Mouse (Mus musculus) heart, embryonic 14.5 days (tissue): Measurements from ENCODE around the gene Actn1. TPM values are rescaled to one million over a fixed set of nuclear protein-coding genes. Genes with fewer than 3 reads are reported as not detected.
A peak's percentile ranks its signal among the peaks of the same experiment; 100 is the strongest.

Experiments used
- ATAC-seq: fragments of 200-750 bp; cut with Nextera tagmentation; 2 replicates; pipeline ENCODE4 v1.8.0; 2017; ENCODE audit warnings: low read depth, moderate TSS enrichment; ENCODE audit not compliant: insufficient number of reproducible peaks, insufficient read depth, low FRiP score
- H3K27ac ChIP-seq, 2 experiments: fragments of 200-500 bp in 1 of 2; fragments of 300-500 bp in 1 of 2; sonication (generic) in 1 of 2; replicated peaks in 1 of 2; 2 replicates each; pipeline ENCODE4 v1.5.1; 2012 to 2014; ENCODE audit warnings: low read depth in 2 of 2, low read length in 2 of 2, control low read depth in 1 of 2, mild to moderate bottlenecking in 1 of 2, mixed read lengths in 1 of 2; ENCODE audit not compliant: control insufficient read depth in 1 of 2, insufficient read depth in 1 of 2
- H3K27me3 ChIP-seq: fragments of 300-500 bp; sonication (generic); 2 replicates; pipeline ENCODE4 v1.6.1; 2014; ENCODE audit warnings: mild to moderate bottlenecking, low read length, control low read depth; ENCODE audit not compliant: control insufficient read depth, insufficient read depth
- H3K36me3 ChIP-seq: fragments of 300-500 bp; sonication (generic); 2 replicates; pipeline ENCODE4 v1.6.1; 2014; ENCODE audit warnings: mild to moderate bottlenecking, control low read depth, low read length, mixed read lengths; ENCODE audit not compliant: control insufficient read depth, insufficient read depth
- H3K4me1 ChIP-seq, 2 experiments: fragments of 200-500 bp in 1 of 2; fragments of 300-500 bp in 1 of 2; sonication (generic) in 1 of 2; 2 replicates each; pipeline ENCODE4 v1.6.1; 2012 to 2014; ENCODE audit warnings: low read length in 2 of 2, control low read depth in 1 of 2, mixed read lengths in 1 of 2; ENCODE audit not compliant: control insufficient read depth in 2 of 2, insufficient read depth in 2 of 2
- H3K4me2 ChIP-seq: fragments of 300-500 bp; sonication (generic); 2 replicates; pipeline ENCODE4 v1.6.1; 2014; ENCODE audit warnings: mild to moderate bottlenecking, low read length
- H3K4me3 ChIP-seq, 2 experiments: fragments of 200-500 bp in 1 of 2; fragments of 300-500 bp in 1 of 2; sonication (generic) in 1 of 2; 2 replicates each; pipeline ENCODE4 v1.5.1; 2012 to 2014; ENCODE audit warnings: low read length in 2 of 2, mild to moderate bottlenecking in 2 of 2, control low read depth in 1 of 2, low read depth in 1 of 2, moderate library complexity in 1 of 2; ENCODE audit not compliant: control insufficient read depth in 1 of 2, insufficient read depth in 1 of 2
- H3K9ac ChIP-seq: fragments of 300-500 bp; sonication (generic); 2 replicates; pipeline ENCODE4 v1.6.1; 2014; ENCODE audit warnings: mild to moderate bottlenecking, low read length
- H3K9me3 ChIP-seq: fragments of 300-500 bp; sonication (generic); 2 replicates; pipeline ENCODE4 v1.6.1; 2016; ENCODE audit warnings: low read length, control low read depth; ENCODE audit not compliant: control insufficient read depth
- WGBS: fragments of 180-500 bp; shearing (Covaris S2); extraction: QIAGEN DNeasy Blood & Tissue Kit; methylation state at CpG from one replicate; pipeline ENCODE4 v1.1.7; 2014; 5-methylcytosine and 5-hydroxymethylcytosine counted together
- polyA plus RNA-seq: library from polyadenylated mRNA; unstranded; fragments of >200 nt; fragmentation: Nextera tagmentation; extraction: Ambion mirVana; gene quantifications from 2 replicates; pipeline ENCODE4 v1.2.1, GENCODE M21; 2014

Actn1 gene
- polyA plus RNA-seq, 1 experiment from 2014 or later: 42.7 TPM

DNA sequence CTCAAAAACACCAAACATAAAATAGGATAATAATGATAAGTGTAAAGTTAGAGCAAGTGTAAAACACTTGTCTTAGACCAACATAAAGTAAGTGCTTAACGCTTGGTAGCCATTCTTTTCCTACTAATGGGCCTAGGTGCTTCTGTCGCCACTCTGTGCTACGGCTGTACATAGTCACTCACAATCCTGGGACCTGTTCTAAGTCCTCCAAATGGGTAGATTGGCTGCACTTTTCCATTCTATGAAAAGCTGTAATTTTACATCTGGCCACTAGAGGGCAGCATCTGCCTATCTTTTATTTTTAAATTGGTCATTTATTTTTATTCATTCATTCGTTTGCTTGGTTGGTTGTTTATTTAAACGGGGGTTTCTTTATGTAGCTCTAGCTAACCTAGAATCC, 102.5 kb downstream of the Actn1 start:
- WGBS: 7% methylated on average over 5 of the region's 5 CpGs
- Histone ChIP-seq H3K4me3 (no peak overlapping the region), H3K9me3 (no peaks in the 10 kb centered on the region), H3K9ac (no peak overlapping the region), H3K27me3 (no peaks in the 10 kb centered on the region), H3K4me1 (no peaks in the 10 kb centered on the region), H3K36me3 (no peaks in the 10 kb centered on the region), H3K4me2 (0 out of 2 replicates have a peak overlapping the region, but pooled peaks have one; percentile 1), H3K27ac (no peak overlapping the region)
- ATAC-seq: no peak

DNA sequence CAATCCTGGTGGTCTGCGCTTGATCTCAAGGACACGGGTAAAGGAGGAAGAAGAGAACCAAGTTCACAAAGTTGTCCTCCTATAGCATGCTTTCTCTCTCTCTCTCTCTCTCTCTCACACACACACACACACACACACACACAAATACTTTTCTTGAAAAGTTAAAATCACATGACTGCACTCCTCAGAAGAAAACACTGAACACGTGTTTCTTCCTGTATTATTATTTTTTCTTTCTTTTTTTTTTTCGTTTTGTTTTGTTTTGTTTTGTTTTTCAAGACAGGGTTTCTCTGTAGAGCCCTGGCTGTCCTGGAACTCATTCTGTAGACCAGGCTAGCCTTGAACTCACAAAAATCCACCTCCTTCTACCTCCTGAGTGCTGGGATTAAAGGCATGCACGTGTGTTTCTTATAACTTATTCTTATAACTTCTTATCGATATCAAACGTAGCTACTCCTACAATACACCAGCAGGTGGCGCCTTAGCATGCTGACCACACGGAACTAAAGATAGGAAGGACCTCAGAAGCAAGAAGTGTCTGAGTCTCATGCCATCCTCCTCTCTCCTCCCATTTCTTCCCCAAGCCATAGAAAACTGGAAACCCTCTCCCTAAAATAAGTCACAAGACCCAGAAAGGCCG, 106.4 kb downstream of the Actn1 start:
- no peak for ATAC-seq
- H3K4me3 ChIP-seq: no peak overlapping the region
- H3K27ac ChIP-seq: no peak overlapping the region
- H3K36me3 ChIP-seq: no peaks in the 10 kb centered on the region
- 37% methylated on average over 10 of the region's 10 CpGs for WGBS
- no peaks in the 10 kb centered on the region for H3K27me3 ChIP-seq
- H3K4me2 ChIP-seq: no peak overlapping the region
- no peak overlapping the region for H3K9ac ChIP-seq
- H3K9me3 ChIP-seq: 0 out of 2 replicates have a peak, but pooled peaks cover 4% of the 10 kb centered on the region
- no peaks in the 10 kb centered on the region; a peak in 1 of 4 replicates for H3K4me1 ChIP-seq

DNA sequence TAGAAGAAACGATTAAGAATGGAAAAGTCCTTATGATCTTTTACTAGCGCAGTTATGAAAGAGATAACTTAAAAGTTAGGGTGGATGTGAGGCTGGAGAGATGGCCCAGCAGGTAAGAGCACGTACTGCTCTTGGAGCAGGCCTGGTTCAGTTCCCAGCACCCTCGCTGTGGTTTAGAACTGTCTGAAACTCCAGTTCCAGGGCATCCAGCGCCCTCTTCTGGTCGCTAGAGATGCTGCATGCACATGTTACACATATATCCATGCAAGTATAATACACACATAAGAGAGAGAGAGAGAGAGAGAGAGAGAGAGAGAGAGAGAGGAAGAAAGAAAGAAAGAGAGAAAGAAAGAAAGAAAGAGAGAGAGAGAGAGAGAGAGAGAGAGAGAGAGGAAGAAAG, 107.1 kb downstream of the Actn1 start:
- no peak for ATAC-seq
- 86% methylated on average over 6 of the region's 6 CpGs for WGBS
- no peaks in the 10 kb centered on the region; a peak in 1 of 4 replicates for H3K4me1 ChIP-seq
- H3K27me3 ChIP-seq: no peaks in the 10 kb centered on the region
- H3K9me3 ChIP-seq: 0 out of 2 replicates have a peak, but pooled peaks cover 4% of the 10 kb centered on the region
- no peak overlapping the region for H3K4me2 ChIP-seq
- H3K4me3 ChIP-seq: no peak overlapping the region
- H3K9ac ChIP-seq: no peak overlapping the region
- no peaks in the 10 kb centered on the region for H3K36me3 ChIP-seq
- H3K27ac ChIP-seq: no peak overlapping the region

DNA sequence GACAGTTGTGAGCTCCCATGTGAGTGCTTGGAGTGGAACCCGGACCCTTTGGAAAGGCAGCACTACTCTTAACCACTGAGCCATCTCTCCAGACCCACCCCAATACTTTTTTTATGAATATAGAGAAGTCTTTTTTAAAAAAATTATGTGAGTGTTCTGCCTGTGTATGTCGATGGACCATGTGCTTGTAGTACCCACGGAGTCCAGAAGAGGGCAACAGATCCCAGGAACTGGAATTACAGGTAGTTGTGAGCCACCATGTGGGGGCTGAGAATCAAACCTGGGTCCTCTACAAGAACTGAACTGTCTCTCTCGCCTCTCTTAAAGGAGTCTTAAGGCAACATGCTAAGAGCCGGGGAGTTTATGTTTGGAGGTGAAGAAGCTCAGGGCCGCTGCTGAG, 108.3 kb downstream of the Actn1 start:
- Histone ChIP-seq H3K4me1 (peaks cover 0 to 2% of the 10 kb centered on the region in 2 experiments; a peak in 2 of 4 replicates), H3K4me3 (no peak overlapping the region), H3K9ac (no peak overlapping the region), H3K36me3 (no peaks in the 10 kb centered on the region), H3K27ac (no peak overlapping the region), H3K9me3 (0 out of 2 replicates have a peak, but pooled peaks cover 4% of the 10 kb centered on the region), H3K27me3 (no peaks in the 10 kb centered on the region), H3K4me2 (no peak overlapping the region)
- ATAC-seq: no peak
- 89% methylated on average over 6 of the region's 6 CpGs for WGBS

DNA sequence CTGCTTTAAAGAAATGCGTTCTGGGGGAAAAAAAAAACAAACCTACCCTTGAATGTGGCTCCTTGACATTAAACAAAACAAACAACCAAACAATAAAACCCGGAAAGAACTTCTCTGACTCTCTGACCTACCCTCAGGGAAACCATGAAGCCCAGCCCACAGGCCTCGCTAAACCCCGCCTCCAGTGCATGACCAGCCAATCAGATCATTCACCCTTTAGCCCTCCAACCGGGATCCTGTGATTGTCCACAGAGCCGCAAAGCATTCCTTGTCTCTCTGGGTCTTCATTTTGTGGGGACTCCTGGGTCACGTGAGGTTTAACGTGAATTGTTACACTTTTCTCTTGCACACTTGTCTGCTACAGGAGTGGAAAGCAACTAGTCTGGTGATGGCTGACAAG, 109.5 kb downstream of the Actn1 start:
- ATAC-seq: no peak
- H3K4me3 ChIP-seq: no peak overlapping the region
- WGBS: 32% methylated on average over 8 of the region's 8 CpGs
- H3K4me2 ChIP-seq: peak overlapping the region; percentile 19; the same call in 1 of the 2 replicates
- H3K27ac ChIP-seq: no peak overlapping the region
- no peaks in the 10 kb centered on the region for H3K27me3 ChIP-seq
- no peaks in the 10 kb centered on the region for H3K36me3 ChIP-seq
- H3K9ac ChIP-seq: no peak overlapping the region
- peaks cover 0 to 8% of the 10 kb centered on the region in 2 experiments; a peak in 3 of 4 replicates for H3K4me1 ChIP-seq
- 0 out of 2 replicates have a peak, but pooled peaks cover 4% of the 10 kb centered on the region for H3K9me3 ChIP-seq

DNA sequence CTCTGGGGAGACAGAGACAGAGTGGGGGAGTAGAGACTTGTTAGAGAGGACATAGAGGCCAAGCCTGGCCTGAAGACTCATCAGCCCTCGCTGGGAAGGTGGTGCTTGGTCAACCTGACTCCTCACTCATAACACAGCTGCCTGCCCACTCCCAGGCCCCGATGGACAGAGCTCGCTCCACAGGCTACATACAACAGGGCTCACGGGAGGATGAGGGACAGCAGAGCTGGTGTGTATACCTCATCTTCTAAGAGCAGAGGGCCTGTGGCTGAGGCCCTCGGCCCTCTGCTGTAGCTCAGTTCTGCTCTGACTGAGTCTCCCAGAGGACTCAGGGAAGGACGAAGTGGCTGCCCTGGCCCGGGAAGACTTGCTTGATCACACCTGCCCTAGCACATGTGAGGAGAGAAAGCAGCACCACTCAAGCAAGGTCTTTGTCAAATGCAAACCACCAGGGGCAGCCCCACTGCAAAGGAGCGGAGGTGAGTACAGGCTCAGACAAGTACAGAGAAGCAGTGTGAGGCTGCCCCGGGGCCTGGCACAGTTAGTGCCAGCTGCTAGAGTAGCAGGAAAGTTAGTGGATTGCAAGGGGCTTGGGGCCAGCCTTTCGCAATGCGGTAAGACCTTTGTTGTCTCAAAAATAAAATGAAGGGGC, 112.5 kb downstream of the Actn1 start:
- Histone ChIP-seq H3K27me3 (no peaks in the 10 kb centered on the region), H3K27ac (no peak overlapping the region), H3K9me3 (0 out of 2 replicates have a peak, but pooled peaks cover 4% of the 10 kb centered on the region), H3K36me3 (no peaks in the 10 kb centered on the region), H3K4me2 (no peak overlapping the region), H3K9ac (no peak overlapping the region), H3K4me3 (no peak overlapping the region), H3K4me1 (peaks cover 0 to 8% of the 10 kb centered on the region in 2 experiments; a peak in 3 of 4 replicates)
- no peak for ATAC-seq
- WGBS: 86% methylated on average over 11 of the region's 11 CpGs

DNA sequence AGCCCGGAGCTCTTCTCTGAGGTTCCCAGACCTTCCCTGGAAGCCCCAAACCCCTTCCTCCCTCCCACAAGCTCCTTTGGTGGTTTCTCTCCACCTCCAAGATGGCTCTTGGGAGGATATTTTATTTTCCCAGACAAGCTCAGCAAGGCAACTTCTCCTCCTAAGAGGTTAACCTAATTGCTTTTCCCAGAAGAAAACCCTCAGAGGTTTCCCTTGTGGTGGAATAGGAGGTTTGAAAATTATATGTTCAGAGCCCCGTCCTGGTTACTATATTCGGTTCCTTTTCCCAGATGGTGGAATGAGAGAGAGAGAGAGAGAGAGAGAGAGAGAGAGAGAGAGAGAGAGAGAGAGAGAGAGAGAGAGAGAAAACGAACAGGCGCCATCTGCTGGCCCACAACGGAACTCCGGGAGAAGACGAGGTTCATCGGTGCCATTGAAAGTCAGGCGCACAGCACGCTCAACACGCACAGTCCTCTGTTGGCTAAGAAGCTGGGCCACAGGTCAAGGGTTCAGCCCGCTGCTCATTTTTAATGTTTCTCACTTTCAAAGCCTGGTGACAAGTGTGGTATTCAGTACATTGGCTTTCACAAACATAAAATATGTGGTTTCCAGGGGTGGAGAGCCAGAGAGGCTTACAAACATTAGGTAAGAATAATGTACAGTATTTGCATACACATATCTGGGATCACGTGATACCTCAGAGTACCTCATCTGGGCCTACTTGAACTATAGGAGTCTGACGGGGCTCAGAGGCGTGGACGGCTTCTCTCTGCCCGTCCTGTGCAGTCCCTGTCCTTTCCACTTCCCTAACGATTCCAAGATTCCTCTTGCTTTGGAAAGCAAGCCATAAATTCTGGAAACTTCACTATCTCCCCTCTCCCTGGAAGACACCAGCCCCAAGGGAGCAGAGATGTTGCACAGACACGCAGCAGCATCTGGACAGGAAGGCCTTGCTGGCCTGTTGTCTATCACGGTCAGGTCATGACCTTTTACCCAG, 113.6 kb downstream of the Actn1 start:
- Histone ChIP-seq H3K9me3 (no peaks in the 10 kb centered on the region), H3K27me3 (no peaks in the 10 kb centered on the region), H3K4me3 (no peak overlapping the region), H3K36me3 (no peaks in the 10 kb centered on the region), H3K9ac (no peak overlapping the region), H3K27ac (0 out of 4 replicates have a peak overlapping the region, but pooled peaks of 1 of the 2 experiments have one; percentile 6), H3K4me2 (no peak overlapping the region), H3K4me1 (peaks cover 0 to 8% of the 10 kb centered on the region in 2 experiments; a peak in 3 of 4 replicates)
- 39% methylated on average over 21 of the region's 21 CpGs for WGBS
- no peak for ATAC-seq
